Mouse (Mus musculus) mouse embryonic stem cell (cell line): ENCODE data around the gene Trak2.
"Not testable (repeated sequence)": the region's sequence is repeated elsewhere in the genome, so short reads cannot be mapped to it uniquely, and the experiment has no call there.

Source experiments
- in situ Hi-C, 2 experiments: fragments of 300-500 bp; cut with MboI; formaldehyde crosslinking; loops; 1 replicate in 1 of 2; 3 replicates in 1 of 2; pipeline ENCODE4 v1.14.3; 2019 to 2020; ENCODE audit warnings: low sequenced_read_pairs in 2 of 2, low pct_unique_long_range_greater_than_20kb in 1 of 2, mixed read lengths in 1 of 2; ENCODE audit not compliant: unreplicated experiment in 1 of 2

Trak2 gene

DNA sequence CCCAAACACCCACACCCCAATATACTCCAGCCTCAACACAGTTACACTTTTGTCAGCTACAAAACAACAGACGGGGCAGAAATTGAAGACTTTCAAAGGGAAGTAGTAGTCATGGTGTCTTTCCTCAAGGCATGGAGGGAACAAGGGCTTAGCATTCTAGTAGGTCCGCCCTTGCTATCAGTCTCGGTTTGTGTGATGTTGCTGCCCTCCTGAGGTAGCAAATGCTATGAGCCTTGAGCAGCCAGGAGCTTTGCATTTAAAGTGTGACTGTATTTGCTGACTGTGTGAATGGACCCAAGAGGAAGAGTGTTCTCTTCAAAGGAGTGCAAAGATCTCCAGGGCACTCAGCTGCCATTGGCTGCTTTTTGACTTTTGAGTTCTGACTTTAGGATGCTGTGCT lies 75.7 kb downstream of the Trak2 start:
- in situ Hi-C loops, result loop anchor here (5.0 to 25.0 kb wide), 3 partner anchors 110 to 203 kb away; partner anchors contain the start of genes Als2cr12 (in 2 of the 2) and Casp8 (in 1 of the 2)

DNA sequence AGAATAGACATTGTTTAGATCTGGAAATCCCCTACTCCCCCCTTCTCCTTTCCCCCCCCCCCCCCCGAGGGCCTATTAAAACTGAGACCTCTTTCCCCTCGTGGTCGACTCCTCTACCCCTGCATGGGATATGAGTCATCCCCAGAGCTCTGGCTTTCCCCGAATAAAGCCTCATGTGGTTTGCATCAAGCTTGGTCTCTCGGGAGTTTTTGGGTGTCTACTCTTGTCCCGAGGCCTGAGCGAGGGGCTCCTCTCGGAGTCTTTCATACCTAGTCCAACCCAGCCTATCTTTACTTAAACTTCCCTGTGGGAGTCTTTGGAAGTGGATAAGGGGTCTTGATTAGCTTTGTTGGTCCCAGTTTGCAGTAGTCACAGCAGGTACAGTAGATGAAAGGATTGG lies 80.8 kb downstream of the Trak2 start:
- in situ Hi-C loops, result loop anchor here (10.0 to 25.0 kb wide), 2 partner anchors 105 to 198 kb away; partner anchors contain the start of genes Als2cr12 (in 1 of the 2) and Casp8 (in 1 of the 2)

DNA sequence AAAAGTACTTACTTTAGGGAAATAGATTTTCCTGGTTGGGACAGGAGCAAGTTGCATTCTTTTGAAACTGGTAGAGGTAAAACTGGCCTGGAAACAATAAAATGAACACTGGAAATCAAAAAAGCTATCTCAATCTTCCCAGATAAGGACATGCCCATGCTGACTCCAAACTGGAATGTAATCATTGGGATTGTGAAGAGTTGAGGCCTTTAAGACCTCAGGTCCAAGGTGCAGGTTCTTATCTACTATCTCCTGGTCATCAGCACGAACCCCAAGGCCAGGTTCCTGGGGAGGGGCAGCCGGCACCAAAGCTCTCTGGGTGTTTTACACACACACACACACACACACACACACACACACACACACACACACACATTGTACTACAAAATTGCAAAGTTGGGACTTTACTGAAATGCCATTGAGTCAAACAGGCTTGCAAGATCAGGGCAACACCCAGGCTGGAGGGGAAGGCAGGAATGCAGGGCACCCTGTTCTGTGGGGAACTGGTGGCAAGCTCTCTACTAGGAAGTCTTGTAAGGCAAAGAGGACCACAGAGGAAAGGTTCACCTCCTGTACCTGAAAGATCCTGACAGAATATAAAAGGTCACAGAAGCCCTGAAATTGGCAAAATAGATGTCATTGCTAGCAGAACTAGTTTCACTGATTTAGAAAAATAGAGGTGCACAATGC lies 81.6 kb downstream of the Trak2 start:
- in situ Hi-C loops, result loop anchor here (10.0 to 25.0 kb wide), 2 partner anchors 104 to 197 kb away; partner anchors contain the start of genes Als2cr12 (in 1 of the 2) and Casp8 (in 1 of the 2)

DNA sequence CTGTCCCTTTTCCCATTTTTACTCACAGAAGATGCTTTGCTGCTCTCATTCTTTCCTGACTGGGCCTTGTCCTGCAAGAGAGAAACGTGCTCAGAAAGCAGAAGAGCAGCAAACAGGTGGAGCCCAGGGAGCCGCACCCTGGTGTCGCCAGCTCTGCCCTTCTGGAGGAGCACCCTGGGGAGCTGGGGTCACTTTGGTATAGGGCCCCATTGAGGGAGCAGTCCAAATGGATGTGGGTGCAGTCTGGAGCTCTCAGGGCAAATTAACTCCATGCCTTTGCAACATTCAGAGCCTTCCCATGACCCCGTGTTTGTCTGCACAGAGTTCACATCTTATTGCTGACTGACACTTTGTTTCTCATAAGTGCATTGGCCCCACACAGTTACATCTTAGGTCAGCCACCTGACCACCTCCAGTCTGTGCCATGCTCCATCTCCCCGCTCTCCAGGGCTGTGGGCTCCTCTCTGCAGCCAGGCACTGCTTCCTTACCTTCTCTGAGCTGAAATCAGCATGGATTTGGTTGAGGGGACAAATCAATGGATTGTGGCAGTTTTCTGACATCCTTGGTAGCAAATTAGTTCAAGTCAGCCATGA lies 82.4 kb downstream of the Trak2 start:
- in situ Hi-C loops, result loop anchor here (10.0 to 25.0 kb wide), 2 partner anchors 103 to 196 kb away; partner anchors contain the start of genes Als2cr12 (in 1 of the 2) and Casp8 (in 1 of the 2)

DNA sequence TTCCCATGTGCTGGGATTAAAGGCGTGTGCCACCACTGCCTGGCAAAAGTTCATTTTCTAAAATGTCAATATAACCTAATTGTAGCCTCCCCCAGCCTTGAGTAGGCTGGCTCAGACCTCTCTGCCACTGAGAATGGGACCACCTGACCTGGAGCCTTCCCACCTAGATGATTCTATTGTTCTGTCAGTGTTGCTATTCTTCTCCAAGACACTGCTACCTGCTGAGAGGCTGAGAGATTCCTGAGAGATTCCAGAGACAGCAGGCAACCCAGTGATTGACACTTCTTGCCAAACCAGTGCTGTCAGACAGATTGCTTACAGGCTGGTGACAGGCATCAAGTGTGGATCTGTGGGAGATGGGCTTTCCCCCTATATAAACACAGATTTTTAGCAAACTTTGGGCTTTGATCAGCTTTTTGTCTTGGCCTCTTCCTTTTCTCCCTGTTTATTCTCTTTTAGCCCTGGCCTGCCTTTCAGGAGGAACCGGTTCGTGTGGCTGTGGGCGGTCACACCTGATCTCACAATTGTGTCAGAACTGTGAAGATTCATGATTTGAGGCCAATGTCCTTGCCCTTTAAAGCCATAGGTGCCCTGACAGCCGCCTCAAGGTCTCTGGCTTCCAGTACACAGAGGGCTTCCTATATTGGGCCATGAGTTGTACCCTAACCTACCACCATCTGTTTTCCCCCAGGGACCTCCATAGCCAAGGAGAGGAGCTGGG lies 83.2 kb downstream of the Trak2 start:
- in situ Hi-C loops, result loop anchor here (10.0 to 25.0 kb wide), 2 partner anchors 103 to 195 kb away; partner anchors contain the start of genes Als2cr12 (in 1 of the 2) and Casp8 (in 1 of the 2)

DNA sequence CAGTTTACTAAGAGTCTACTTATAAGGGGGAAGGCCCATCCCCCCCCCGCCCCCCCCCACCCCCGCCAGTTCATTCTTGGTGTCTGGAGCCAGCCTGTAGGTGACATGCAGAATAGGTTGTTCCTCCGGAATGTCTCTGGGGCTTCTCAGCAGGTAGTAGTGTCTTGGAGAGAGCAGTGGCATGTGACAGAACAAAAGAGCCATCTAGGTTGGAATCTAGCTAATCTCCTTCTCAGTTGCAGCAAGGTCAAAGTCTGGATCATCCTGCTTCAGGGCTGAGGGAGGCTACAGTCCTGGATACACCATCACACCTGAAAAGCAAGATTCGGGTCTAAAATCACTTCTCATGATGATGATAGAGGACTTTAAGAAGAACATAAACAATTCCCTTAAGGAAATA lies 87.6 kb downstream of the Trak2 start:
- in situ Hi-C loops, result loop anchor here in 1 of 2 experiments (25.0 kb wide), 1 partner anchor 98 kb away; the partner anchor contains the start of gene Casp8

DNA sequence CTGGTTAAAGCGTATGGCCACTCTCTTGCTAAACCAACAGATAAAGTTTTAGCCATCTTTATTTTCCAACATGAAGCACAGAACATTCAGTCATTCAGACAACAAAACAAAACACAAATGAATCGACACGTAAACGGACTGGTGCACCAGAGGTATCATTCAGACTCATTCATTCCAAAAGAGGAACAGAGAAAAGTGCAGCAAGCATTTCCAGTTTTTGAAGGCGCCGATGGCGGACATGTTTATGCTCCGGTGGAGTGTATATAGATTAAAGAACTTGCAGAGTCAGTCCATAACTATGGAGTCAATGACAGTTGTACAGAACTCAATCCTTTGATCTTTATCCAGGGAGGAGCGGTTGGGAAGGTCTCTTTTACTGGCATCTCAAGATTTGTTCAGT lies 90.0 kb downstream of the Trak2 start:
- in situ Hi-C loops, result loop anchor here (5.0 to 25.0 kb wide), 2 partner anchors 76 to 96 kb away; partner anchors contain the start of gene Casp8 (in 1 of the 2)

DNA sequence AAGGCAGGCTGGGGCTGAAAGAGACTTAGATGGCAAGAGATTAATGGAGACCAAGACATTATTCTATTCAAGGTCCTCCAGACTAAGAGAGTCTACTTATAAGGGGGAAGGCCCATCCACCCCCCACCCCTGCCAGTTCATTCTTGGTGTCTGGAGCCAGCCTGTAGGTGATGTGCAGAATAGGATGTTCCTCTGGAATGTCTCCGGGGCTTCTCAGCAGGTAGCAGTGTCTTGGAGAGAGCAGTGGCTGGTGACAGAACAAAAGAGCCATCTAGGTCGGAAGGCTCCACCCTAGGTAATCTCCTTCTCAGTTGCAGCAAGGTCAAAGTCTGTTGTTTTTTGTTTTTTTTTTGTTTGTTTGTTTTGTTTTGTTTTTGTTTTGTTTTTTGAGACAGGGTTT lies 93.9 kb downstream of the Trak2 start:
- in situ Hi-C loops, result loop anchor here (10.0 to 25.0 kb wide), 2 partner anchors 92 to 94 kb away; partner anchors contain the start of gene Casp8 (in 1 of the 2)

DNA sequence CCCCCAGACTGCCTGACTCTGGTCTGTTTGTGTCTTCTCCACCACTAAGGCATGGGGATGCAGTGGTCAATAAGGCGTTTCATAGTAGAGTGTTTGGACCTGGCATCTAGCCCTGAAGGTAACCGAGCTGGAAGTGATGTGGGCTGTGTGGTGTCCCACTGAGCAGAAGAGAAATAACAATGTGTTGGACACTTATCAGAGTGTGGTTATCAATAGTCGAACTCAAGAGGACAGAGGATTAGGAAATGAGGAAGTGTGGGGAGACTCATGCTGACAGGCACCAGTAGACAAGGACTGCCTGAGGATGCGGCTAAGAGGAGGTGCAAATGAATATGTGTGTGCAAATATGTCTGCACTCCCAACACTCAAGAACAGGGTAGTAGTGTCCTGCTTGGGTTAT lies 96.7 kb downstream of the Trak2 start:
- in situ Hi-C loops, result loop anchor here (10.0 to 25.0 kb wide), 2 partner anchors 89 to 92 kb away; partner anchors contain the start of gene Casp8 (in 1 of the 2)

DNA sequence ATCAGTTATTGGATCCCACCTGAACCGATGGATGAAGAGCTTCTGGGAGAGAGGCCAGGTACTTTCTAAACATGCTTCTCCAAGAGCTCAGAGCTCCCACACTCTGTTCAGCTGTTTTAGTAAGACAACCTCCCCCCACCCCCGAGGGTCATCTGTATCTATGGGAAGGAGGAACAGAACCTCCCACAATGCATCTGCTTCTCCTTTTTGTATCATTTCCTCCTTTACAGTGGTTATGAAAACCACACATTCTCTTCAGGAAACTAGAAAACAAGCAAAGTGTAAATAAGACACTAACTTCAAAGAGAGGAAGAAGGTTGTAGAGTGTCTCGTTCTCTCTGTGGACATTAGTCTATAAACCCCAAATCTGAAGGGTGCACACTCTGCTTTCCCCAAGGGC lies 112.6 kb downstream of the Trak2 start:
- in situ Hi-C loops, result not testable (repeated sequence)

DNA sequence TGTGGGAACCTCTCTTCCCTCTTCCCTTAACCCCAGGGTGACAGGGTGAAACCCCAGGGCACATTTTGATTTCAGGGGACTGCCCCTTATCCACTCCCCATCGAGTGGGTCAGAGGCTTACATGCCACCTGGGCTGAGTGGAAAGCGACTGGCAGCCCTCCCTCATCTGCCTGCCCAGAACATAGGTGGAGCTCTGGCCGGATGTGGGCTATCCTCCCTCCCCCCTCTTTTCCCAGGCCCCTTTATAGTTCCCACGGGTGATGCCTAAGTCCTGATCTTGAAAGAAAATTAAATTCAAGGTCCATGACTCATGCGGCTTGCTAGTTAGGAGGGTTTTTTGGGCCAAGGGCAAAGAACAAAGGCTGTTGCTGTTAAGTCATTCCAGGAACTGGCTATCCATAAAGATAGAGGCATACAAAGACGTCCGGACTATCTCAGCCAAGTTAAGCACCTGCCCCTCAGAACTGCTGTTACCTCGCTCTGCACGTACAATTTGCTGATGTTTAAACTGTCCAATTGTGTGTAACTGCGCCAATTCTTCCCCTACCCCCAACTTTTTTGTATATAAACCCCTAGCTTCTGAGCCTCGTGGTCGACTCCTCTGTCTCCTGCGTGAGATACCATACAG lies 113.4 kb downstream of the Trak2 start:
- in situ Hi-C loops, result not testable (repeated sequence)

DNA sequence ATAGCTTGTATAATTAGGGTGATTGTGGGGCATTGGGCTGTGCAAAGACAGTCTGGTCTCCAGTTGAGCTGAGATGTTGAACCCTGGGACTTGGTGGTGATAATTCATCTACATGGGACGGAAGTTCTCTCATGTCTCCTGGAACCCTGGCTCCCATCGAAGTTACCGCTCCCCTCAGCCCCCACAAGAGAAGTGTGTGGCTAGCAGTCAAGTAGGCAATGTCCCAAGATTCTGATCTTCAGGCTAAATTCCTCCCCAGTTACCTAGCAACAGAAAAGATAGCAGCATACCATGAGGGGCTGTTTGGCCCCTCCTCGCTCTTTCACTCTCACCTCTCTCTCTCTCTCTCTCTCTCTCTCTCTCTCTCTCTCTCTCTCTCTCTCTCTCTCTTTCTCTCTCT lies 114.1 kb downstream of the Trak2 start:
- in situ Hi-C loops, result not testable (repeated sequence)

DNA sequence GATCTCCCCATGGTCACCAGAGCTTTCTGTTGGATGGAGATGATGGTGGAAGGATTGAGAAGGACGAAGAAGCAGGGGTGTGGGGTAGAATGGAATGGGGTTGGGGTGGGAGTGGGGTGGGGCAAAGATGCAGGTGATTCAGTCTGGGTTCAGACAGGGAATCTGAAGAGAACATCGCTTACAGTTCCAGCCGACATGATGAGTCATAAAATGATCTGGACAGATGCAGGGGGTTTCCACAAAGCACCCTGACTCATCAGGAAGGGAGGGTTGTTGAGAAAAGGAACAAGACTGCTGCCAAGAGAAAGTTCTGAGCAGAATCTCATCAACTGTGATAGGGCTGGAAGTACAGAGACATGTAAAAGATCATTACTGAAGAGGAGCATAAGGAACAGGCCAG lies 116.4 kb downstream of the Trak2 start:
- in situ Hi-C loops, result not testable (repeated sequence)
